ENCODE assay signal across 7 mouse cellular contexts in genomic region chr9:99139194-99140023, GRCm38 (mm10). TPM values are rescaled to one million over a fixed set of nuclear protein-coding genes. Genes with fewer than 3 reads are reported as not detected.
DNase-seq lines count a peak whose midpoint lies in the region; ATAC-seq and TF ChIP-seq lines count a peak whose summit lies in the region.

No protein-coding gene starts in this region.

- H3K36me3 ChIP-seq in forebrain, embryonic 15.5 days = no peaks in the 10 kb centered on the region
- H3K36me3 ChIP-seq in intestine, embryonic 14.5 days (ENCODE audit: control insufficient read depth, insufficient read depth, low read length) = no peaks in the 10 kb centered on the region
- no peaks in the 10 kb centered on the region for H3K36me3 ChIP-seq in lung, embryonic 14.5 days (ENCODE audit: insufficient read depth)

- no peak for TF ChIP-seq CTCF in bone marrow, adult 2 months (IDR thresholded peaks at IDR 0.05; ENCODE audit: control insufficient read depth, insufficient read depth, low read length)
- TF ChIP-seq CTCF in lung, embryonic 14.5 days (IDR thresholded peaks at IDR 0.05; ENCODE audit: low read depth) = no peak

- no peaks in the 10 kb centered on the region for H3K9me3 ChIP-seq in forebrain, embryonic 15.5 days
- no peaks in the 10 kb centered on the region for H3K9me3 ChIP-seq in intestine, embryonic 14.5 days (ENCODE audit: control insufficient read depth, low read length)
- no peaks in the 10 kb centered on the region for H3K9me3 ChIP-seq in lung, embryonic 14.5 days (ENCODE audit: low read depth, low read length)

- 2% methylated on average over 65 of the region's 77 CpGs for WGBS in bone marrow, adult 2 months
- WGBS in forebrain, embryonic 15.5 days = under 1% methylated on average over 70 of the region's 77 CpGs
- under 1% methylated on average over 68 of the region's 77 CpGs for WGBS in intestine, embryonic 14.5 days
- WGBS in lung, embryonic 14.5 days = under 1% methylated on average over 70 of the region's 77 CpGs

- peak overlapping the region; percentile 89 for H3K4me3 ChIP-seq in bone marrow, adult 2 months (replicated peaks; ENCODE audit: control insufficient read depth, low read depth, low read length)
- peak overlapping the region; percentile 63 for H3K4me3 ChIP-seq in forebrain, embryonic 15.5 days
- peak overlapping the region; percentile 70 for H3K4me3 ChIP-seq in intestine, embryonic 14.5 days (ENCODE audit: low read depth, low read length)
- H3K4me3 ChIP-seq in lung, embryonic 14.5 days (ENCODE audit: low read depth, low read length) = peak overlapping the region; percentile 76

- H3K4me1 ChIP-seq in bone marrow, adult 2 months (ENCODE audit: control insufficient read depth, insufficient read depth, low read length) = peaks cover 3% of the 10 kb centered on the region; the same call in 1 of the 2 replicates
- peaks cover 31% of the 10 kb centered on the region for H3K4me1 ChIP-seq in forebrain, embryonic 15.5 days
- H3K4me1 ChIP-seq in intestine, embryonic 14.5 days (replicated peaks; ENCODE audit: control insufficient read depth, insufficient read depth, low read length) = peaks cover 5% of the 10 kb centered on the region
- H3K4me1 ChIP-seq in lung, embryonic 14.5 days (ENCODE audit: insufficient read depth) = no peaks in the 10 kb centered on the region; the same call in 1 of the 2 replicates

- TF ChIP-seq POLR2A in bone marrow, adult 2 months (IDR thresholded peaks at IDR 0.05; ENCODE audit: borderline replicate concordance, control insufficient read depth, low read depth, low read length) = no peak

- peak overlapping the region; percentile 52 for H3K4me2 ChIP-seq in forebrain, embryonic 15.5 days (replicated peaks)
- peak overlapping the region; percentile 71 for H3K4me2 ChIP-seq in intestine, embryonic 14.5 days (ENCODE audit: low read length)
- peak overlapping the region; percentile 82 for H3K4me2 ChIP-seq in lung, embryonic 14.5 days

- DNase-seq in urinary bladder, postnatal 25 days (ENCODE audit: low spot score) = peak; percentile 32
- no peak for DNase-seq in urinary bladder, postnatal 10 days (ENCODE audit: low spot score)
- peak; percentile 76 for DNase-seq in intestine, embryonic 14.5 days (ENCODE audit: low spot score)
- DNase-seq in lung, embryonic 14.5 days = peak; percentile 41
- DNase-seq in ovary, postnatal 10 days (ENCODE audit: low spot score) = peak; percentile 23

- peak overlapping the region; percentile 93 for H3K27ac ChIP-seq in bone marrow, adult 2 months (ENCODE audit: control insufficient read depth, insufficient read depth, low read depth, low read length, poor library complexity)
- peak overlapping the region; percentile 95 for H3K27ac ChIP-seq in forebrain, embryonic 15.5 days (replicated peaks)
- H3K27ac ChIP-seq in intestine, embryonic 14.5 days (ENCODE audit: low read depth) = no peak overlapping the region; the same call in 1 of the 2 replicates
- H3K27ac ChIP-seq in lung, embryonic 14.5 days (ENCODE audit: low read depth) = peak overlapping the region; percentile 63; the same call in 1 of the 2 replicates

- ATAC-seq in forebrain, embryonic 15.5 days (replicated peaks) = peak; percentile 83
- peak; percentile 83 for ATAC-seq in intestine, embryonic 14.5 days (replicated peaks; ENCODE audit: low FRiP score, low TSS enrichment, low read depth)
- ATAC-seq in lung, embryonic 14.5 days (ENCODE audit: insufficient read depth) = peak; percentile 76

- peak overlapping the region; percentile 74 for H3K9ac ChIP-seq in forebrain, embryonic 15.5 days (replicated peaks)
- H3K9ac ChIP-seq in intestine, embryonic 14.5 days (ENCODE audit: low read length) = peak overlapping the region; percentile 59
- peak overlapping the region; percentile 62 for H3K9ac ChIP-seq in lung, embryonic 14.5 days

- peaks cover 4% of the 10 kb centered on the region; the same call in 1 of the 2 replicates for H3K27me3 ChIP-seq in forebrain, embryonic 15.5 days
- peaks cover 13% of the 10 kb centered on the region; the same call in 1 of the 2 replicates for H3K27me3 ChIP-seq in intestine, embryonic 14.5 days (replicated peaks; ENCODE audit: control insufficient read depth, insufficient read depth, low read length)
- H3K27me3 ChIP-seq in lung, embryonic 14.5 days (ENCODE audit: insufficient read depth, low read length) = 0 out of 2 replicates have a peak, but pooled peaks cover 6% of the 10 kb centered on the region

RNA-seq across cellular contexts. Expression of gene Pik3cb, which starts 1.0 kb away (rescaled TPM):
- polyA plus RNA-seq in bone marrow, adult 2 months (2011; ENCODE audit: insufficient read depth, insufficient read length, low replicate concordance, missing spikeins) = 7.4 and 10.7 TPM in 2 replicates
- polyA plus RNA-seq in forebrain, embryonic 15.5 days (2015; fragmentation: Nextera tagmentation; extraction: Ambion mirVana) = 3.7 and 3.8 TPM in 2 replicates
- polyA plus RNA-seq in intestine, embryonic 14.5 days (2014; fragmentation: Nextera tagmentation; extraction: Ambion mirVana) = 0.88 and 0.99 TPM in 2 replicates
- polyA plus RNA-seq in lung, embryonic 14.5 days (2014; fragmentation: Nextera tagmentation; extraction: Ambion mirVana) = 1.3 and 1.7 TPM in 2 replicates
